Comparison of ENCODE assay signal across 24 mouse cellular contexts in the genomic region with DNA sequence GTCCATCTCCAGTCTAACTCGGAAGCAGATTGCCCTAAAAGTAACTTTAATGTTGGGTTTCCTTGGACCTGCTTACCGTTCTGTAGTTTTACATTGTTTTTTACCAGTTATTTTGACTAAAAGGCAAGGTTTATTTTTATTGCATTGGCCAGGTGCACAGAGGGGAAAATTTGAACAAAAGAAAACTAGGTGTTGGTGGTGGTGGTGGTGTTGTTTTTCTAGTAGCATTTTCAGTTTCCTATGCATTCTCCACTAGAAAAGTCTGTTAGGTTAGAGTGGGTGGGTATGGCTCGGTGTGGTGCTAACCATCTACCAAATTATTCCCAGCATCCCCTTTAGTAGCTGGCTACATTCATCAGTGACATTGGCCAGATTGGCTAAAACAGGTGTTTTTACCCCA. TPM values are rescaled to one million over a fixed set of nuclear protein-coding genes. Genes with fewer than 3 reads are reported as not detected.
DNase-seq lines count a peak whose midpoint lies in the region; ATAC-seq lines count a peak whose summit lies in the region.
"Had no signal": no experiment of that assay in that cellular context is flagged by ENCODE, and none has a peak within 500 bp of the region (broad histone marks: within the 10 kb centered on the region; RNA-seq: fewer than 3 reads in every experiment).

No protein-coding gene starts in this region.

- WGBS in midbrain, embryonic 11.5 days = 99% methylated on average over 3 of the region's 3 CpGs
- WGBS in midbrain, embryonic 10.5 days = 92% methylated on average over 3 of the region's 3 CpGs

- H3K4me3 ChIP-seq in midbrain, embryonic 11.5 days (ENCODE audit: low read depth, low read length) = no peak overlapping the region
- no peak overlapping the region for H3K4me3 ChIP-seq in midbrain, embryonic 10.5 days
- H3K4me3 ChIP-seq: embryonic facial prominence, embryonic 13.5 days; embryonic facial prominence, embryonic 15.5 days; erythroblast, embryonic 14.5 days; forebrain, embryonic 10.5 days; forebrain, embryonic 12.5 days had no signal

- H3K9ac ChIP-seq in midbrain, embryonic 11.5 days (ENCODE audit: low read length) = no peak overlapping the region
- H3K9ac ChIP-seq: embryonic facial prominence, embryonic 13.5 days; embryonic facial prominence, embryonic 15.5 days; forebrain, embryonic 12.5 days had no signal

- H3K36me3 ChIP-seq in midbrain, embryonic 11.5 days (ENCODE audit: control insufficient read depth, insufficient read depth, low read length) = peaks cover 6% of the 10 kb centered on the region
- peaks cover 76% of the 10 kb centered on the region for H3K36me3 ChIP-seq in midbrain, embryonic 10.5 days

- no peak for ATAC-seq in midbrain, embryonic 11.5 days (ENCODE audit: low FRiP score)
- ATAC-seq: CD4-positive, CD25-positive, alpha-beta regulatory T cell, adult 4 months; forebrain, embryonic 14.5 days; forebrain, embryonic 16.5 days had no signal

- H3K4me2 ChIP-seq in midbrain, embryonic 11.5 days = no peak overlapping the region
- H3K4me2 ChIP-seq: embryonic facial prominence, embryonic 13.5 days; embryonic facial prominence, embryonic 15.5 days; forebrain, embryonic 12.5 days had no signal

- no peaks in the 10 kb centered on the region for H3K27me3 ChIP-seq in midbrain, embryonic 11.5 days (ENCODE audit: control insufficient read depth, insufficient read depth, low read length)
- H3K27me3 ChIP-seq in midbrain, embryonic 10.5 days (ENCODE audit: low read depth, poor library complexity, severe bottlenecking) = no peaks in the 10 kb centered on the region
- H3K27me3 ChIP-seq: embryonic facial prominence, embryonic 13.5 days; embryonic facial prominence, embryonic 15.5 days; forebrain, embryonic 12.5 days had no signal

- no peaks in the 10 kb centered on the region; the same call in 1 of the 2 replicates for H3K4me1 ChIP-seq in midbrain, embryonic 11.5 days (ENCODE audit: control insufficient read depth, insufficient read depth, low read length)
- H3K4me1 ChIP-seq in midbrain, embryonic 10.5 days = peaks cover 14% of the 10 kb centered on the region
- H3K4me1 ChIP-seq: embryonic facial prominence, embryonic 15.5 days had no signal

- DNase-seq in heart, adult 11 months = peak; percentile 57
- DNase-seq in heart, postnatal 14 days = no peak
- peak; percentile 31 for DNase-seq in midbrain, embryonic 11.5 days (ENCODE audit: low spot score, missing footprints)
- DNase-seq in midbrain, embryonic 10.5 days (ENCODE audit: low spot score) = no peak
- DNase-seq in kidney, adult 18-20 months = no peak
- DNase-seq: adrenal gland, adult 2 months; adrenal gland, postnatal 10 days; adrenal gland, postnatal 25 days; B cell, adult 2 months; cerebellum, adult 11 months; cerebellum, adult 18-20 months; cerebellum, adult 8-10 months; cerebellum, adult 9-11 months; cerebellum, postnatal 14 days; cerebellum, postnatal 36 days; embryo, embryonic 11 days had no signal

- H3K9me3 ChIP-seq in midbrain, embryonic 11.5 days (ENCODE audit: control insufficient read depth, low read length) = no peaks in the 10 kb centered on the region
- H3K9me3 ChIP-seq in midbrain, embryonic 10.5 days (replicated peaks) = no peaks in the 10 kb centered on the region; the same call in 1 of the 2 replicates
- H3K9me3 ChIP-seq: embryonic facial prominence, embryonic 13.5 days; embryonic facial prominence, embryonic 15.5 days; forebrain, embryonic 10.5 days; forebrain, embryonic 12.5 days had no signal

- no peak overlapping the region for H3K27ac ChIP-seq in midbrain, embryonic 11.5 days (ENCODE audit: low read depth, low read length)
- H3K27ac ChIP-seq in midbrain, embryonic 10.5 days (replicated peaks) = no peak overlapping the region
- H3K27ac ChIP-seq: embryonic facial prominence, embryonic 13.5 days; embryonic facial prominence, embryonic 15.5 days; forebrain, embryonic 10.5 days; forebrain, embryonic 12.5 days had no signal

- intact Hi-C loops in heart, postnatal 14 days (cut with DNase I) = no loop called here

RNA-seq across cellular contexts. Expression of a gene that starts 4.6 kb away (rescaled TPM):
- 10 to 100 TPM; 41.5 to 43.0 TPM for total RNA-seq in heart, postnatal 14 days (2021)
- polyA plus RNA-seq in midbrain, embryonic 11.5 days (2014; fragmentation: Nextera tagmentation; extraction: Ambion mirVana) = 54.5 and 54.7 TPM in 2 replicates
- 57.7 and 60.4 TPM in 2 replicates for polyA plus RNA-seq in midbrain, embryonic 10.5 days (2016; fragmentation: Nextera tagmentation; extraction: Ambion mirVana)

RNA-seq across cellular contexts. Expression of a gene that starts 13.5 kb away (rescaled TPM):
- 10 to 100 TPM; 22.6 to 24.0 TPM for total RNA-seq in heart, postnatal 14 days (2021)
- 8.0 and 8.8 TPM in 2 replicates for polyA plus RNA-seq in midbrain, embryonic 11.5 days (2014; fragmentation: Nextera tagmentation; extraction: Ambion mirVana)
- polyA plus RNA-seq in midbrain, embryonic 10.5 days (2016; fragmentation: Nextera tagmentation; extraction: Ambion mirVana) = 12.6 and 14.8 TPM in 2 replicates

RNA-seq across cellular contexts. Expression of a gene that starts 59.4 kb away (rescaled TPM):
- total RNA-seq in heart, postnatal 14 days (2021) = 10 to 100 TPM; 58.5 to 63.1 TPM
- 327 and 332 TPM in 2 replicates for polyA plus RNA-seq in midbrain, embryonic 11.5 days (2014; fragmentation: Nextera tagmentation; extraction: Ambion mirVana)
- 342 and 344 TPM in 2 replicates for polyA plus RNA-seq in midbrain, embryonic 10.5 days (2016; fragmentation: Nextera tagmentation; extraction: Ambion mirVana)

Comparison
In these comparisons a context has a peak if more than half of its experiments do, and no peak if none do; other contexts are left out.
1. DNase-seq: peak in heart, adult 11 months (single experiment) and midbrain, embryonic 11.5 days (single experiment); none in heart, postnatal 14 days (0 of 2), midbrain, embryonic 10.5 days (single experiment) and kidney, adult 18-20 months (single experiment).